Mouse (Mus musculus): ENCODE measurements around the gene 1700001O22Rik.

Gene 1700001O22Rik

GRCm38 (mm10) chr2:30803604-30804003 is at the start of gene 1700001O22Rik:
TSS of gene 1700001O22Rik (minus strand) at chr2:30803661.
- DNase-seq (ENCODE audit: low spot score in 2 of 2), result no peak

- no peak for DNase-seq (ENCODE audit: low spot score in 2 of 2)
These were observed 49.4 kb upstream of the 1700001O22Rik start for GRCm38 (mm10) chr2:30852771-30853313.

GRCm38 (mm10) chr2:30850581-30850980 is 47.1 kb upstream of the 1700001O22Rik start:
- no peak for DNase-seq (ENCODE audit: low spot score in 2 of 2)

- DNase-seq (ENCODE audit: low spot score in 2 of 2), result no peak
These were observed 44.7 kb upstream of the 1700001O22Rik start for GRCm38 (mm10) chr2:30848184-30848583.

GRCm38 (mm10) chr2:30846723-30847122 is 43.3 kb upstream of the 1700001O22Rik start:
- DNase-seq (ENCODE audit: low spot score in 2 of 2), result no peak

GRCm38 (mm10) chr2:30846236-30846635 is 42.8 kb upstream of the 1700001O22Rik start:
- no peak for DNase-seq (ENCODE audit: low spot score in 2 of 2)

- DNase-seq (ENCODE audit: low spot score in 2 of 2), result no peak
These were observed 42.0 kb upstream of the 1700001O22Rik start for GRCm38 (mm10) chr2:30845152-30846070.

GRCm38 (mm10) chr2:30842615-30843014 is 39.2 kb upstream of the 1700001O22Rik start:
- DNase-seq (ENCODE audit: low spot score in 2 of 2), result no peak

- DNase-seq (ENCODE audit: low spot score in 2 of 2), result no peak
These were observed 33.0 kb upstream of the 1700001O22Rik start for GRCm38 (mm10) chr2:30836238-30836990.

GRCm38 (mm10) chr2:30834373-30835022 is 31.0 kb upstream of the 1700001O22Rik start, which contains the start of gene Prrx2:
TSS of gene Prrx2 (plus strand) at chr2:30834972.
- no peak for DNase-seq (ENCODE audit: low spot score in 2 of 2)

- no peak for DNase-seq (ENCODE audit: low spot score in 2 of 2)
These were observed 30.2 kb upstream of the 1700001O22Rik start for GRCm38 (mm10) chr2:30833644-30834043.

GRCm38 (mm10) chr2:30830283-30830795 is 26.9 kb upstream of the 1700001O22Rik start, which contains the start of gene Asb6:
TSS of gene Asb6 (minus strand) at chr2:30830333.
- DNase-seq (ENCODE audit: low spot score in 2 of 2), result no peak

- no peak for DNase-seq (ENCODE audit: low spot score in 2 of 2)
These were observed 25.9 kb upstream of the 1700001O22Rik start for GRCm38 (mm10) chr2:30829315-30829714.

- DNase-seq (ENCODE audit: low spot score in 2 of 2), result peak; percentile 76 to 95
These were observed 24.5 kb upstream of the 1700001O22Rik start for GRCm38 (mm10) chr2:30827749-30828475.

- peak in 1 of 2 experiments; percentile 49 for DNase-seq (ENCODE audit: low spot score in 2 of 2)
These were observed 23.6 kb upstream of the 1700001O22Rik start for GRCm38 (mm10) chr2:30826825-30827748.

GRCm38 (mm10) chr2:30823385-30824153 is 20.1 kb upstream of the 1700001O22Rik start:
- no peak for DNase-seq (ENCODE audit: low spot score in 2 of 2)

GRCm38 (mm10) chr2:30822460-30822859 is 19.0 kb upstream of the 1700001O22Rik start:
- DNase-seq (ENCODE audit: low spot score in 2 of 2), result no peak

- no peak for DNase-seq (ENCODE audit: low spot score in 2 of 2)
These were observed 17.6 kb upstream of the 1700001O22Rik start for GRCm38 (mm10) chr2:30821073-30821472.

- no peak for DNase-seq (ENCODE audit: low spot score in 2 of 2)
These were observed 16.4 kb upstream of the 1700001O22Rik start for GRCm38 (mm10) chr2:30819873-30820272.
